Mouse (Mus musculus) embryonic stem cell, embryonic (primary cell): ENCODE data around the gene Vmn2r78.
"Not testable (repeated sequence)": the region's sequence is repeated elsewhere in the genome, so short reads cannot be mapped to it uniquely, and the experiment has no call there.

ENCODE experiments used
- CTCF ChIA-PET, 4 experiments: fragments of 300-600 bp in 2 of 4; fragments of 350-600 bp in 2 of 4; sonication (Branson Sonifier 250); formaldehyde crosslinking; loops; one replicate each; lab custom pipeline; 2022; ENCODE audit warnings: inconsistent platforms in 2 of 4; lab: Charles Lee
- POLR2A ChIA-PET, 4 experiments: fragments of 300-600 bp in 2 of 4; fragments of 350-600 bp in 2 of 4; sonication (Branson Sonifier 250); formaldehyde crosslinking; loops; one replicate each; lab custom pipeline; 2022; ENCODE audit warnings: antibody characterized with exemption in 4 of 4, inconsistent platforms in 1 of 4; lab: Charles Lee

Vmn2r78 gene

DNA sequence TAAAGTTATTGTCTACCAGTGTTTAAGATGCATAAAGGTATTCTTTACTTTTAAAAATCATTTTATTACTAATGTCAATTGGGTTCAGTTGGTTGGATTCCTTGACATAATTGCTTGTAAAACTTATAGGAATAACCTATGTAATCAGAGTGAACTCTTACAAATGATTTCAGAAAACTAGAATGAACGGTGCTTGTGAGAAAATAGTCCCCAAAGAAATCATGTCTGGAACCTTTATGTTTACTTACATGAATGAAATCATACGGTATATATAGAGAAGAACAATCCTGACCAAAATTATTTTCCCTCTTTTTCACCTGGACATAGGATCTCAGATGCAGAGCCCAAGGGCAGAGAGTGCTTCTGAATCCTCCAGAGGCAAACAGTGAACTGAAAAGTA lies at the start of gene Vmn2r78:
Gene Vmn2r78 (plus strand): TSS at position 301 of the 400 bp plus-strand sequence.
- CTCF ChIA-PET, POLR2A ChIA-PET: not testable (repeated sequence)

DNA sequence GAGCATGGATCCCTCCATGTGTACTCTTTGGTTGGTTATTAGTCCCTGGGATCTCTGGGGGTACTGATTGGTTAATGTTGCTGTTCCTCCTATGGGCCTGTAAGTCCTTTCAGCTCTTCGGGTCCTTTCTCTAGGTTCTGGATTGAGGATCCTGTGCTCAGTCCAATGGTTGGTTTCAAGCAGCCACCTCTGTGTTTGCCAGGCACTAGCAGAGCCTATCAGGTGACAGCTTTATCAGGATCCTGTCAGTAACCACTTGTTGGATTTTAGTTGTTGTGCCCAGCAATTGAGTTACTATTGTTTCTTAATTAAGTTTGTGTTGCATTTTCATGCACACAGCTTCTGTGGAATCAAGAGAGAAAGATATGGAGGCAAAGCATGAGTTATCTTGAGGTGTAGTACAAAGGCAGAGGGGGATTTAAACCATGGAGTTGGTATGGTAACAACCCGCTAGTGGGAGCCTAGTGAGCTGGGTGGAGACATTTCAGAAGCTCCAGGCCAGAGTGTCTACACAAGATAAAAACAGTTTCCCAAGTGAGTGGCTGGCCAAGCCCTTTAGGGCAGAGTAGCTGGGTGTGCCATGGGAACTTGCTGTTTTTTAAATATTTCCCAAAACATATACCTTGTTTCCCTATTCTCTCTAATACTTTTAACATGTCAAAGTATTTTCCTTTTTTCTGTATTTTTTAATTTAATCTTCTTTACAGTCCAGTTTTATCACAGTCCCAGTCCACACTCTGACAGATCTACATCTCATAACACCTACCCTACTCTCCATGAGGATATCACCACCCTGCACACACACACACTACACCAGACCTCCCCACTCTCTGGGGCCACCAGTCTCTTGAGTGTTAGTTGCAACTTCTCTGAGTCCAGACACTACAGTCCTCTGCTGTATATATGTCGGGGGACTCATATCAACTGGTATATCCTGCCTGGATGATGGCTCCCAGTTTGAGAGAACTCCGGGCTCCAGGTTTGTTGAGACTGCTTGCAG lies 25.1 kb upstream of the Vmn2r78 start:
- CTCF ChIA-PET: no interaction called here
- POLR2A ChIA-PET: no interaction called here

DNA sequence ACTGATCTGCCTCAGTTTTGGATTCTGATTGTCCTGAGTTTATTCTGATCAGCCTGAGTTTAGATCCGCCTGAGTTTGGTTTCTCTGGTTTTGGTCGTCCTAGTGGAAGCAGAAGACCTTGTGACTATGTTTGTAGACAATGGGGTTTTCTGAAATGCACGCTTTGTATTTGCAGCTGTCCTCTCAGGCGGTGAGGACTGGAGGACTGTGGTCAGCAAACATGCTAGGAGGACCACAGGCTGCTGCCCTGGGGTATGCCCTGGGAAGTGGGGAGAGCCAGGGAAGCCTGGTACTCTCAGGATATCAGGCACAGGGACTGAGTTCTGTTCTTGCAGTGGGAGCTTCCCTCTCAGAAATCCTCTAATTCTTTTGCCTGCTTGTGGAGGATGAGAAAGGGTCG lies 22.4 kb downstream of the Vmn2r78 start:
- POLR2A ChIA-PET: no interaction called here
- CTCF ChIA-PET: no interaction called here

- POLR2A ChIA-PET: no interaction called here
- CTCF ChIA-PET: no interaction called here
These were observed 79.8 kb downstream of the Vmn2r78 start for GRCm38 (mm10) chr7:86994700-86995099.

DNA sequence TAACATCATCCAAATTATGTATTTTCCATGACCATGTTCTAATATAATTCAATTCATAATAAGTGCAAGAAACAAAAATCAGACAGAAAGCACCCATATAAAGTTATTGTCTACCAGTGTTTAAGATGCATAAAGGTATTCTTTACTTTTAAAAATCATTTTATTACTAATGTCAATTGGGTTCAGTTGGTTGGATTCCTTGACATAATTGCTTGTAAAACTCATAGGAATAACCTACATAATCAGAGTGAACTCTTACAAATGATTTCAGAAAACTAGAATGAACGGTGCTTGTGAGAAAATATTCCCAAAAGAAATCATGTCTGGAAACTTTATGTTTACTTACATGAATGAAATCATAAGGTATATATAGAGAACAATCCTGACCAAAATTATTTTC lies 80.9 kb downstream of the Vmn2r78 start, which contains the start of gene Vmn2r79:
Gene Vmn2r79 (plus strand): TSS at position 301 of the 400 bp plus-strand sequence.
- POLR2A ChIA-PET, CTCF ChIA-PET: not testable (repeated sequence)
